Mouse (Mus musculus): ENCODE measurements around the gene Cd40lg. TPM values are rescaled to one million over a fixed set of nuclear protein-coding genes. Genes with fewer than 3 reads are reported as not detected.

The Cd40lg gene
- polyA plus RNA-seq, 1 experiment: 0.30 TPM

- WGBS: 59% methylated on average over 2 of the region's 2 CpGs
- H3K4me1 ChIP-seq (ENCODE audit: control insufficient read depth, insufficient read depth, low read length): no peaks in the 10 kb centered on the region
- TF ChIP-seq CTCF (IDR thresholded peaks at IDR 0.05; ENCODE audit: insufficient read depth, low read length): no peak
- no peak for TF ChIP-seq POLR2A (IDR thresholded peaks at IDR 0.05; ENCODE audit: borderline replicate concordance, extremely low read depth, low read depth, low read length)
- no peak for DNase-seq
- no peak overlapping the region for H3K4me3 ChIP-seq (replicated peaks; ENCODE audit: extremely low read depth, low read depth, low read length)
Measured at GRCm38 (mm10) chrX:57200397-57200796, 11.5 kb upstream of the Cd40lg start.

- no peaks in the 10 kb centered on the region for H3K4me1 ChIP-seq (ENCODE audit: control insufficient read depth, insufficient read depth, low read length)
- no peak for TF ChIP-seq POLR2A (IDR thresholded peaks at IDR 0.05; ENCODE audit: borderline replicate concordance, extremely low read depth, low read depth, low read length)
- TF ChIP-seq CTCF (IDR thresholded peaks at IDR 0.05; ENCODE audit: insufficient read depth, low read length): no peak
- H3K4me3 ChIP-seq (replicated peaks; ENCODE audit: extremely low read depth, low read depth, low read length): no peak overlapping the region
- no peak for DNase-seq
- 54% methylated on average over 1 of the region's 1 CpGs for WGBS
Measured at GRCm38 (mm10) chrX:57210591-57210990, 1.4 kb upstream of the Cd40lg start.

GRCm38 (mm10) chrX:57212862-57213261, 919 bp downstream of the Cd40lg start:
- H3K4me3 ChIP-seq (replicated peaks; ENCODE audit: extremely low read depth, low read depth, low read length): no peak overlapping the region
- TF ChIP-seq POLR2A (IDR thresholded peaks at IDR 0.05; ENCODE audit: borderline replicate concordance, extremely low read depth, low read depth, low read length) (no peak), CTCF (IDR thresholded peaks at IDR 0.05; ENCODE audit: insufficient read depth, low read length) (no peak)
- DNase-seq: no peak
- 87% methylated on average over 3 of the region's 3 CpGs for WGBS
- no peaks in the 10 kb centered on the region for H3K4me1 ChIP-seq (ENCODE audit: control insufficient read depth, insufficient read depth, low read length)

GRCm38 (mm10) chrX:57215495-57215894, 3.6 kb downstream of the Cd40lg start:
- 88% methylated on average over 4 of the region's 4 CpGs for WGBS
- Histone ChIP-seq H3K4me1 (ENCODE audit: control insufficient read depth, insufficient read depth, low read length) (no peaks in the 10 kb centered on the region), H3K4me3 (replicated peaks; ENCODE audit: extremely low read depth, low read depth, low read length) (no peak overlapping the region)
- TF ChIP-seq CTCF (IDR thresholded peaks at IDR 0.05; ENCODE audit: insufficient read depth, low read length) (no peak), POLR2A (IDR thresholded peaks at IDR 0.05; ENCODE audit: borderline replicate concordance, extremely low read depth, low read depth, low read length) (no peak)
- no peak for DNase-seq

GRCm38 (mm10) chrX:57216271-57216670, 4.3 kb downstream of the Cd40lg start:
- TF ChIP-seq CTCF (IDR thresholded peaks at IDR 0.05; ENCODE audit: insufficient read depth, low read length): no peak
- TF ChIP-seq POLR2A (IDR thresholded peaks at IDR 0.05; ENCODE audit: borderline replicate concordance, extremely low read depth, low read depth, low read length): no peak
- 48% methylated on average over 5 of the region's 5 CpGs for WGBS
- no peaks in the 10 kb centered on the region for H3K4me1 ChIP-seq (ENCODE audit: control insufficient read depth, insufficient read depth, low read length)
- H3K4me3 ChIP-seq (replicated peaks; ENCODE audit: extremely low read depth, low read depth, low read length): no peak overlapping the region
- no peak for DNase-seq

GRCm38 (mm10) chrX:57219563-57219962, 7.6 kb downstream of the Cd40lg start:
- 89% methylated on average over 5 of the region's 5 CpGs for WGBS
- TF ChIP-seq CTCF (IDR thresholded peaks at IDR 0.05; ENCODE audit: insufficient read depth, low read length): no peak
- Histone ChIP-seq H3K4me1 (ENCODE audit: control insufficient read depth, insufficient read depth, low read length) (no peaks in the 10 kb centered on the region), H3K4me3 (replicated peaks; ENCODE audit: extremely low read depth, low read depth, low read length) (no peak overlapping the region)
- DNase-seq: no peak

- WGBS: 67% methylated on average over 3 of the region's 3 CpGs
- DNase-seq: no peak
- Histone ChIP-seq H3K4me3 (replicated peaks; ENCODE audit: extremely low read depth, low read depth, low read length) (no peak overlapping the region), H3K4me1 (ENCODE audit: control insufficient read depth, insufficient read depth, low read length) (no peaks in the 10 kb centered on the region)
- TF ChIP-seq CTCF (IDR thresholded peaks at IDR 0.05; ENCODE audit: insufficient read depth, low read length): no peak
- no peak for TF ChIP-seq POLR2A (IDR thresholded peaks at IDR 0.05; ENCODE audit: borderline replicate concordance, extremely low read depth, low read depth, low read length)
Measured at GRCm38 (mm10) chrX:57221881-57222280, 9.9 kb downstream of the Cd40lg start.

- Histone ChIP-seq H3K4me1 (ENCODE audit: control insufficient read depth, insufficient read depth, low read length) (no peaks in the 10 kb centered on the region), H3K4me3 (replicated peaks; ENCODE audit: extremely low read depth, low read depth, low read length) (no peak overlapping the region)
- TF ChIP-seq POLR2A (IDR thresholded peaks at IDR 0.05; ENCODE audit: borderline replicate concordance, extremely low read depth, low read depth, low read length) (no peak), CTCF (IDR thresholded peaks at IDR 0.05; ENCODE audit: insufficient read depth, low read length) (no peak)
- DNase-seq: no peak
- 78% methylated on average over 10 of the region's 10 CpGs for WGBS
Measured at GRCm38 (mm10) chrX:57223301-57223700, 11.4 kb downstream of the Cd40lg start.

- DNase-seq: no peak
- no peak overlapping the region for H3K4me3 ChIP-seq (replicated peaks; ENCODE audit: extremely low read depth, low read depth, low read length)
- H3K4me1 ChIP-seq (ENCODE audit: control insufficient read depth, insufficient read depth, low read length): no peaks in the 10 kb centered on the region
- TF ChIP-seq POLR2A (IDR thresholded peaks at IDR 0.05; ENCODE audit: borderline replicate concordance, extremely low read depth, low read depth, low read length): no peak
- TF ChIP-seq CTCF (IDR thresholded peaks at IDR 0.05; ENCODE audit: insufficient read depth, low read length): no peak
- WGBS: 48% methylated on average over 2 of the region's 2 CpGs
Measured at GRCm38 (mm10) chrX:57228178-57228577, 16.2 kb downstream of the Cd40lg start.

- DNase-seq: no peak
- WGBS: 35% methylated on average over 2 of the region's 2 CpGs
- TF ChIP-seq CTCF (IDR thresholded peaks at IDR 0.05; ENCODE audit: insufficient read depth, low read length) (no peak), POLR2A (IDR thresholded peaks at IDR 0.05; ENCODE audit: borderline replicate concordance, extremely low read depth, low read depth, low read length) (no peak)
- Histone ChIP-seq H3K4me3 (replicated peaks; ENCODE audit: extremely low read depth, low read depth, low read length) (no peak overlapping the region), H3K4me1 (ENCODE audit: control insufficient read depth, insufficient read depth, low read length) (no peaks in the 10 kb centered on the region)
Measured at GRCm38 (mm10) chrX:57233596-57233995, 21.7 kb downstream of the Cd40lg start.
